ENCODE assay signal across 9 mouse cellular contexts in genomic region chr2:37786461-37786860, GRCm38 (mm10). TPM values are rescaled to one million over a fixed set of nuclear protein-coding genes. Genes with fewer than 3 reads are reported as not detected.
DNase-seq lines count a peak whose midpoint lies in the region; ATAC-seq lines count a peak whose summit lies in the region.
"Had no signal": no experiment of that assay in that cellular context is flagged by ENCODE, and none has a peak within 500 bp of the region (broad histone marks: within the 10 kb centered on the region; RNA-seq: fewer than 3 reads in every experiment).

No protein-coding gene starts in this region.

- peaks cover 38% of the 10 kb centered on the region for H3K27me3 ChIP-seq in limb, embryonic 13.5 days

- intact Hi-C loops in gastrocnemius, postnatal 36 days (cut with DNase I) = no loop called here

- H3K9ac ChIP-seq in limb, embryonic 13.5 days = peak overlapping the region; percentile 54; the same call in 1 of the 2 replicates

- no peaks in the 10 kb centered on the region for H3K9me3 ChIP-seq in limb, embryonic 13.5 days

- no peak for ATAC-seq in cerebellum, adult (ENCODE audit: insufficient number of reproducible peaks, low FRiP score, low TSS enrichment)
- 0 out of 2 replicates have a peak, but pooled peaks have one; percentile 16 for ATAC-seq in limb, embryonic 13.5 days (ENCODE audit: low FRiP score, low read depth)
- no peak for ATAC-seq in monocyte, adult 5-6 weeks (replicated peaks; ENCODE audit: insufficient number of reproducible peaks, low FRiP score, low TSS enrichment, poor library complexity, severe bottlenecking)

- H3K27ac ChIP-seq in limb, embryonic 13.5 days = no peak overlapping the region

- WGBS in limb, embryonic 13.5 days = 21% methylated on average over 49 of the region's 52 CpGs

- no peaks in the 10 kb centered on the region for H3K36me3 ChIP-seq in limb, embryonic 13.5 days

- peak; percentile 52 for DNase-seq in cerebellum, adult 9-11 months
- DNase-seq in right cerebral cortex, postnatal 14 days = peak; percentile 62
- DNase-seq in right cerebral cortex, postnatal 36 days (ENCODE audit: low spot score in 2 of 2) = no peak
- peak; percentile 38 for DNase-seq in testis, postnatal 14 days (ENCODE audit: low spot score)
- DNase-seq in gastrocnemius, postnatal 36 days = no peak

- H3K4me1 ChIP-seq in limb, embryonic 13.5 days = peaks cover 29% of the 10 kb centered on the region

- H3K4me2 ChIP-seq in limb, embryonic 13.5 days (replicated peaks) = peak overlapping the region; percentile 73

- peak overlapping the region; percentile 46 for H3K4me3 ChIP-seq in limb, embryonic 13.5 days

RNA-seq across cellular contexts. Expression of gene Crb2, which starts 10.4 kb away (rescaled TPM):
- polyA plus RNA-seq in limb, embryonic 13.5 days (2015; fragmentation: Nextera tagmentation; extraction: Ambion mirVana) = 0.51 and 0.56 TPM in 2 replicates
- total RNA-seq in monocyte, adult 5-6 weeks (2017) = 0.38 TPM in 1 of 3 replicates, not detected in the others
- total RNA-seq in gastrocnemius, postnatal 36 days (2021) = under 1 TPM; 0.07 to 0.28 TPM
- total RNA-seq: neutrophil, adult 5-6 weeks had no signal

Comparison
In these comparisons a context has a peak if more than half of its experiments do, and no peak if none do; other contexts are left out.
1. DNase-seq: peak in cerebellum, adult 9-11 months (single experiment), right cerebral cortex, postnatal 14 days (single experiment) and testis, postnatal 14 days (single experiment); none in right cerebral cortex, postnatal 36 days (0 of 2) and gastrocnemius, postnatal 36 days (0 of 2).